Mouse (Mus musculus) lung, postnatal 0 days (tissue): ENCODE measurements at regions not wholly inside any gene's neighbourhood (a gene's known extent, or its start where the extent isn't known, plus 50 kb on each side); places are given as distances from the start of the nearest gene placed in this dataset.

Experiments used
- CTCF ChIP-seq: IDR thresholded peaks from 2 replicates; pipeline ENCODE4 v1.5.1; 2016; ENCODE audit warnings: antibody characterized with exemption, mild to moderate bottlenecking
- EP300 ChIP-seq: IDR thresholded peaks from 2 replicates; pipeline ENCODE4 v1.6.1; 2016; ENCODE audit warnings: antibody characterized with exemption, mild to moderate bottlenecking, control low read depth

DNA sequence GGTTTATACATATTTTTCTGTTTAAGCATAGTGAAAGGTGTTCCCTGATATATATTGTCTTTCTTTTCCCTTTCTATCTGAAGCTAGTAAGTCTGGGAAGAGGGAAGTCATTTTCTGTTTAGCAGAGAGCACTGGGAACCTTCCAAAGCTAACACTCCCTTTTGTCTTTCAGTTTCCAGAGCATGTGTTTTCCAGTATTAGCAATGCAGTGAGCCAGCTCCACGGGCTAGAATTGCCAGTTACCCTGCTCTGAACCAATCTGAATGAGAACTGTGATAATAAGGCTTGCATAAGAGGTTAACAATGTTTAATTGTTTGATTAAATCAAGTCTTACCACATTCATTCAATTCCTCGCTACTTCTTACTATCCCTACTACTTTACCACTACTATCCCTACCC, 131.2 kb downstream of the Slitrk6 start:
- TF ChIP-seq CTCF, result no peak
- no peak for TF ChIP-seq EP300
